Mouse (Mus musculus) limb, embryonic 12.5 days (tissue): ENCODE measurements around the gene Atxn1. TPM values are rescaled to one million over a fixed set of nuclear protein-coding genes. Genes with fewer than 3 reads are reported as not detected.

ENCODE experiments used
- ATAC-seq: fragments of 200-750 bp; cut with Nextera tagmentation; 2 replicates; pipeline ENCODE4 v1.8.0; 2017; ENCODE audit warnings: low read depth, moderate TSS enrichment; ENCODE audit not compliant: insufficient number of reproducible peaks, insufficient read depth, low FRiP score, low TSS enrichment
- H3K27ac ChIP-seq: fragments of 300-500 bp; sonication (generic); 2 replicates; pipeline ENCODE4 v1.5.1; 2016; ENCODE audit warnings: mild to moderate bottlenecking, moderate library complexity
- H3K27me3 ChIP-seq: fragments of 300-500 bp; sonication (generic); 2 replicates; pipeline ENCODE4 v1.6.1; 2016; ENCODE audit warnings: mild to moderate bottlenecking, moderate library complexity
- H3K36me3 ChIP-seq: fragments of 300-500 bp; sonication (generic); 2 replicates; pipeline ENCODE4 v1.6.1; 2016; ENCODE audit warnings: mild to moderate bottlenecking, moderate library complexity
- H3K4me1 ChIP-seq: fragments of 300-500 bp; sonication (generic); replicated peaks from 2 replicates; pipeline ENCODE4 v1.6.1; 2016
- H3K4me2 ChIP-seq: fragments of 300-500 bp; sonication (generic); 2 replicates; pipeline ENCODE4 v1.6.1; 2016; ENCODE audit warnings: mild to moderate bottlenecking, moderate library complexity
- H3K4me3 ChIP-seq: fragments of 300-500 bp; sonication (generic); replicated peaks from 2 replicates; pipeline ENCODE4 v1.5.1; 2016; ENCODE audit warnings: mild to moderate bottlenecking
- H3K9ac ChIP-seq: fragments of 300-500 bp; sonication (generic); replicated peaks from 2 replicates; pipeline ENCODE4 v1.6.1; 2016; ENCODE audit warnings: mild to moderate bottlenecking, moderate library complexity
- H3K9me3 ChIP-seq: fragments of 300-500 bp; sonication (generic); 2 replicates; pipeline ENCODE4 v1.6.1; 2016; ENCODE audit warnings: mild to moderate bottlenecking, moderate library complexity
- WGBS: fragments of 180-500 bp; shearing (Covaris S2); methylation state at CpG from one replicate; pipeline ENCODE4 v1.1.7; 2016; 5-methylcytosine and 5-hydroxymethylcytosine counted together
- polyA plus RNA-seq: library from polyadenylated mRNA; unstranded; fragments of >200 nt; fragmentation: Nextera tagmentation; extraction: Ambion mirVana; gene quantifications from 2 replicates; pipeline ENCODE4 v1.2.1, GENCODE M21; 2016

Gene Atxn1
- polyA plus RNA-seq, 1 experiment from 2014 or later = 2.5 TPM

GRCm38 (mm10) chr13:45513009-45513984, 451.5 kb downstream of the Atxn1 start:
- no peak for ATAC-seq
- Histone ChIP-seq H3K4me3 (no peak overlapping the region), H3K4me1 (peaks cover 59% of the 10 kb centered on the region), H3K4me2 (no peak overlapping the region), H3K36me3 (no peaks in the 10 kb centered on the region), H3K27ac (no peak overlapping the region), H3K9ac (no peak overlapping the region), H3K9me3 (no peaks in the 10 kb centered on the region), H3K27me3 (peaks cover 12% of the 10 kb centered on the region; the same call in 1 of the 2 replicates)
- WGBS = 81% methylated on average over 12 of the region's 12 CpGs

GRCm38 (mm10) chr13:45512531-45512930, 452.3 kb downstream of the Atxn1 start:
- Histone ChIP-seq H3K36me3 (no peaks in the 10 kb centered on the region), H3K4me3 (no peak overlapping the region), H3K9ac (no peak overlapping the region), H3K27ac (peak overlapping the region; percentile 41; the same call in 1 of the 2 replicates), H3K4me1 (peaks cover 65% of the 10 kb centered on the region), H3K4me2 (no peak overlapping the region), H3K27me3 (peaks cover 11% of the 10 kb centered on the region; the same call in 1 of the 2 replicates), H3K9me3 (no peaks in the 10 kb centered on the region)
- 81% methylated on average over 8 of the region's 8 CpGs for WGBS
- no peak for ATAC-seq

GRCm38 (mm10) chr13:45511706-45512435, 452.9 kb downstream of the Atxn1 start:
- Histone ChIP-seq H3K4me2 (no peak overlapping the region), H3K27me3 (peaks cover 9% of the 10 kb centered on the region; the same call in 1 of the 2 replicates), H3K9me3 (no peaks in the 10 kb centered on the region), H3K27ac (peak overlapping the region; percentile 41), H3K4me3 (no peak overlapping the region), H3K4me1 (peaks cover 58% of the 10 kb centered on the region), H3K36me3 (no peaks in the 10 kb centered on the region), H3K9ac (no peak overlapping the region)
- 76% methylated on average over 6 of the region's 6 CpGs for WGBS
- ATAC-seq = no peak

- H3K36me3 ChIP-seq = no peaks in the 10 kb centered on the region
- H3K4me2 ChIP-seq = peak overlapping the region; percentile 13; the same call in 1 of the 2 replicates
- H3K4me3 ChIP-seq = no peak overlapping the region
- peaks cover 9% of the 10 kb centered on the region; the same call in 1 of the 2 replicates for H3K27me3 ChIP-seq
- no peak for ATAC-seq
- H3K9me3 ChIP-seq = no peaks in the 10 kb centered on the region
- H3K4me1 ChIP-seq = peaks cover 37% of the 10 kb centered on the region
- H3K9ac ChIP-seq = no peak overlapping the region
- no peak overlapping the region for H3K27ac ChIP-seq
- 73% methylated on average over 6 of the region's 6 CpGs for WGBS
Measured at GRCm38 (mm10) chr13:45509366-45509765, 455.4 kb downstream of the Atxn1 start.

- Histone ChIP-seq H3K27me3 (peaks cover 9% of the 10 kb centered on the region; the same call in 1 of the 2 replicates), H3K4me2 (peak overlapping the region; percentile 87), H3K9me3 (no peaks in the 10 kb centered on the region), H3K4me3 (peak overlapping the region; percentile 61), H3K36me3 (no peaks in the 10 kb centered on the region), H3K9ac (peak overlapping the region; percentile 66), H3K4me1 (peaks cover 32% of the 10 kb centered on the region), H3K27ac (no peak overlapping the region)
- no peak for ATAC-seq
- WGBS = under 1% methylated on average over 8 of the region's 8 CpGs
Measured at GRCm38 (mm10) chr13:45508495-45508894, 456.3 kb downstream of the Atxn1 start.

GRCm38 (mm10) chr13:45507274-45508229, 457.3 kb downstream of the Atxn1 start, which contains the start of gene Gmpr:
Gene Gmpr (plus strand): TSS chr13:45507444.
- Histone ChIP-seq H3K36me3 (no peaks in the 10 kb centered on the region), H3K9ac (peak within 1 kb of the TSS; percentile 66), H3K4me1 (peaks cover 28% of the 10 kb centered on the region), H3K27me3 (peaks cover 9% of the 10 kb centered on the region; the same call in 1 of the 2 replicates), H3K4me3 (peak within 1 kb of the TSS; percentile 61), H3K27ac (no peak within 1 kb of the TSS), H3K9me3 (no peaks in the 10 kb centered on the region), H3K4me2 (peak within 1 kb of the TSS; percentile 87)
- peak; percentile 67; the same call in 1 of the 2 replicates for ATAC-seq
- under 1% methylated on average over 59 of the region's 63 CpGs for WGBS

GRCm38 (mm10) chr13:45505546-45505945, 459.3 kb downstream of the Atxn1 start:
- Histone ChIP-seq H3K36me3 (no peaks in the 10 kb centered on the region), H3K4me3 (no peak overlapping the region), H3K4me1 (peaks cover 13% of the 10 kb centered on the region), H3K9me3 (no peaks in the 10 kb centered on the region), H3K9ac (no peak overlapping the region), H3K27me3 (peaks cover 9% of the 10 kb centered on the region; the same call in 1 of the 2 replicates), H3K27ac (no peak overlapping the region), H3K4me2 (no peak overlapping the region)
- ATAC-seq = no peak
- WGBS = 94% methylated on average over 3 of the region's 3 CpGs

- no peaks in the 10 kb centered on the region for H3K27me3 ChIP-seq
- no peaks in the 10 kb centered on the region for H3K36me3 ChIP-seq
- no peak overlapping the region for H3K4me3 ChIP-seq
- no peak overlapping the region for H3K9ac ChIP-seq
- no peak overlapping the region for H3K4me2 ChIP-seq
- ATAC-seq = no peak
- WGBS = 85% methylated on average over 5 of the region's 5 CpGs
- H3K4me1 ChIP-seq = peaks cover 3% of the 10 kb centered on the region
- H3K9me3 ChIP-seq = no peaks in the 10 kb centered on the region
- no peak overlapping the region for H3K27ac ChIP-seq
Measured at GRCm38 (mm10) chr13:45502791-45503190, 462.0 kb downstream of the Atxn1 start.

- Histone ChIP-seq H3K27ac (no peak overlapping the region), H3K4me1 (no peaks in the 10 kb centered on the region), H3K36me3 (no peaks in the 10 kb centered on the region), H3K9me3 (no peaks in the 10 kb centered on the region; the same call in 1 of the 2 replicates), H3K27me3 (no peaks in the 10 kb centered on the region), H3K4me3 (no peak overlapping the region), H3K4me2 (no peak overlapping the region), H3K9ac (no peak overlapping the region)
- ATAC-seq = no peak
- 83% methylated on average over 3 of the region's 3 CpGs for WGBS
Measured at GRCm38 (mm10) chr13:45499906-45500305, 464.9 kb downstream of the Atxn1 start.
